Mouse (Mus musculus): ENCODE results near the gene 1810010H24Rik. TPM values are rescaled to one million over a fixed set of nuclear protein-coding genes. Genes with fewer than 3 reads are reported as not detected.

The 1810010H24Rik gene
- polyA plus RNA-seq (2014; fragmentation: Illumina TruSeq; extraction: RNeasy Lipid Tissue Mini Kit (QIAGEN cat#74804); ENCODE audit: low replicate concordance): 5.7 TPM

DNA sequence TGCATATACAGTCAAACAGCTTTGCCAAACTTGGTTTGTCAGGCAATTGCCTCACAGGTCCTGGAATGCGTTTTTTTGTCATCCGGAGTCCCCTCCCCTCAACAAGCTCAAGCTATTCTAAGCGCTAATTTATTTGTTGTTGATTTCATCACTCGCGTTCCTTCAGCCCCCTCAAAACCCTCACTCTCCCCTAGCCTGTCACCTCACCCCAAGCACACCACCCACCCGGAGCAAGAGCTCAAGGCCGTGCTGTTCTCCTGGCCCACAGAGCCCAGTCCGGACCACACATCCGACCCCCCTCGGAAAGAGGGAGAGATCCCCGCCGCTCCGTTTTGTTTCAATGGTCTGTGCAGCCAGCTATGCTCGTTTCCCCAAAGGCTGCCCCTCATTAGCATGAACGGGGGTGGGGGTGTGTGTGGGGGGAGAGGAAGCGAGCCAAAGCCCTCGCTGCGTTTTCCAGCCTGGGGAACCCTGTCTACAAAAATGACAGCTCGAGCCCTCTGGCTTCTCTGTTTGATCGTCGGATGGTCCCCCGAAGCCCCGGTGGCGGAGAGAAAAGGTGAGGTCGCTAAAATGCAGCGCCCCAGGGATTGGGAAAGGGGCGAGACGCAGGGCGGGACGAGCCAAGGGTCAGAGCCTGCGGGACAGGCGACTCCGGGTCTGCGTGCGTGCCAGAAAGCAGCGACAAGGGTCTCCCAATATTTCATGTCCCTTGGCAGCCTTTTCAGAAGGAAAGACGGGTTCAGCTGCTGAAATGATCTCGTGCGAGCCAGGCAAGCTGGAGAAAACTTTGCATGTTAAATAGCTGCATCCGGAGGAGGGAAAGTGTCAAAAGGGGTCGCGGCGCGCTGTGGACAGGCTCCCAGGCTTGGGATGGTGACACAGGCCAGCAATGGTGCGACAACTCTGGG lies at the start of gene 1810010H24Rik:
TSS of gene 1810010H24Rik (plus strand) at position 271 of the 911 bp plus-strand sequence.

DNA sequence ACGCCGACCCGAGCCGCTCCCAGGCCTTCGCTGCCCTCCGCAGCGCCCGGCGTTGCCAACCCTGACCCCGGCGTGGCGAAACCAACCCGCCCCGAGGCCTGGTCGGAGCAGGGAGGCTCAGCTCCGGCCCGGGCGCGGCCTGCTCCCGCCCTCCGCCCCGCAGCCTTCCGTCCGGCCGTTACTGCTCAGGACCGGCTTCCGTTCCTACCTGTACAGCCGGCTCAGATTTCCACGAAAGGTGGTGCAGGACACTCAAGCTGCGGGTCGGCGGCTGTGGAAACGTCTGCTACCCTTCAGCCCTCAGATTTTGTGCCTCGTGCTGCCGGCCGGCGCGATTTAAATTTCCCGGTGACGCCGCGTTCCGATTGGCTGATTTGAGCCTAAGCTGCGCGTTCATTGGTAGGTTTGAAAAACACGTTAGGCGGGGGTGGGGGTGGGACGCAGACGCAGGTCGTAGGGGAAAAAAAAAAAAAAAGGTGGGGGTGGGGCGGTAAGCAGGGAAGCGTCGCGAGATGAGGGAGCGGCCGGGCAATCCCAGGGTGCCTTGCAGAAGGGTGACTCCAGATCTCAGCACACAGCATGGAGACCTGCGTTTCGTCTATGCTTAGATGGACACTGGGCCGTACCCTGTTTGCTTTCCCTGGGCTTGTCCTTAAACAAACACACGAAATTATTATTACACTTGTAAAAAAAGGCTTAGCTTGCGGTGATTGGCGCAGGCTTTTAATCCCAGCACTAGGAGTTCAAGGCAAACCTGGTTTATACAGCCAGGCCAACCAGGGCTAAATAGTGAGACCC lies 26.1 kb upstream of the 1810010H24Rik start, which contains the start of gene Kpna2:
TSS of gene Kpna2 (minus strand) at position 391 of the 798 bp plus-strand sequence.

Other genes starting within 250 kb of the 1810010H24Rik start
- 10.1 TPM for gene Polg2, start 246.1 kb upstream of the 1810010H24Rik start, polyA plus RNA-seq (2014; fragmentation: Illumina TruSeq; extraction: RNeasy Lipid Tissue Mini Kit (QIAGEN cat#74804); ENCODE audit: low replicate concordance)
- gene Ddx5, start 236.5 kb upstream of the 1810010H24Rik start, polyA plus RNA-seq (2014; fragmentation: Illumina TruSeq; extraction: RNeasy Lipid Tissue Mini Kit (QIAGEN cat#74804); ENCODE audit: low replicate concordance): 1,671 TPM
- 26.5 TPM for gene Cep95, start 236.4 kb upstream of the 1810010H24Rik start, polyA plus RNA-seq (2014; fragmentation: Illumina TruSeq; extraction: RNeasy Lipid Tissue Mini Kit (QIAGEN cat#74804); ENCODE audit: low replicate concordance)
- gene Smurf2, start 105.0 kb upstream of the 1810010H24Rik start, polyA plus RNA-seq (2014; fragmentation: Illumina TruSeq; extraction: RNeasy Lipid Tissue Mini Kit (QIAGEN cat#74804); ENCODE audit: low replicate concordance): 93.0 TPM
- gene Kpna2, start 26.1 kb upstream of the 1810010H24Rik start, polyA plus RNA-seq (2014; fragmentation: Illumina TruSeq; extraction: RNeasy Lipid Tissue Mini Kit (QIAGEN cat#74804); ENCODE audit: low replicate concordance): 150 TPM
- gene Bptf, start 106.4 kb downstream of the 1810010H24Rik start, polyA plus RNA-seq (2014; fragmentation: Illumina TruSeq; extraction: RNeasy Lipid Tissue Mini Kit (QIAGEN cat#74804); ENCODE audit: low replicate concordance): 22.9 TPM
- gene Nol11, start 163.7 kb downstream of the 1810010H24Rik start, polyA plus RNA-seq (2014; fragmentation: Illumina TruSeq; extraction: RNeasy Lipid Tissue Mini Kit (QIAGEN cat#74804); ENCODE audit: low replicate concordance): 22.8 TPM

Data from small intestine, adult 10 weeks (tissue).